Mouse (Mus musculus) MEL (cell line): Measurements from ENCODE around the gene Btnl6. TPM values are rescaled to one million over a fixed set of nuclear protein-coding genes. Genes with fewer than 3 reads are reported as not detected.

Experiments used
- DNase-seq: peaks from one replicate; pipeline ENCODE4 v3.0.0; 2011; ENCODE audit warnings: low read depth, low spot score
- H3K27ac ChIP-seq: 2 replicates; pipeline ENCODE4 v1.5.1; 2012; ENCODE audit warnings: low read depth, mild to moderate bottlenecking, control low read depth, low read length, moderate library complexity; ENCODE audit not compliant: control insufficient read depth
- H3K27me3 ChIP-seq, 2 experiments: fragments of 150-350 bp in 1 of 2; sonication (generic) in 1 of 2; 2 replicates each; pipeline ENCODE4 v1.6.1; 2012; ENCODE audit warnings: low read length in 2 of 2, mild to moderate bottlenecking in 2 of 2, improper control_type of control experiment in 1 of 2, moderate library complexity in 1 of 2; ENCODE audit not compliant: insufficient read depth in 2 of 2, control insufficient read depth in 1 of 2
- H3K36me3 ChIP-seq, 2 experiments: 2 replicates each; pipeline ENCODE4 v1.6.1; 2012 to 2014; ENCODE audit warnings: low read length in 2 of 2, improper control_type of control experiment in 1 of 2, inconsistent platforms in 1 of 2, mild to moderate bottlenecking in 1 of 2; ENCODE audit not compliant: insufficient read depth in 2 of 2, control insufficient read depth in 1 of 2
- H3K4me1 ChIP-seq, 2 experiments: fragments of 150-350 bp in 1 of 2; sonication (generic) in 1 of 2; 2 replicates each; pipeline ENCODE4 v1.6.1; 2012; ENCODE audit warnings: low read length in 2 of 2, improper control_type of control experiment in 1 of 2, mild to moderate bottlenecking in 1 of 2; ENCODE audit not compliant: insufficient read depth in 2 of 2, control insufficient read depth in 1 of 2
- H3K4me3 ChIP-seq, 2 experiments: fragments of 150-350 bp in 1 of 2; sonication (generic) in 1 of 2; 2 replicates each; pipeline ENCODE4 v1.5.1; 2012; ENCODE audit warnings: low read depth in 2 of 2, low read length in 2 of 2, mild to moderate bottlenecking in 2 of 2, moderate library complexity in 2 of 2, control low read depth in 1 of 2, improper control_type of control experiment in 1 of 2; ENCODE audit not compliant: control insufficient read depth in 1 of 2, insufficient read depth in 1 of 2
- H3K79me2 ChIP-seq: 2 replicates; pipeline ENCODE4 v1.6.1; 2012; ENCODE audit warnings: mild to moderate bottlenecking, low read length, moderate library complexity; ENCODE audit not compliant: control insufficient read depth, poor library complexity, insufficient read depth
- H3K9ac ChIP-seq: 2 replicates; pipeline ENCODE4 v1.6.1; 2012; ENCODE audit warnings: low read depth, mild to moderate bottlenecking, control low read depth, low read length, moderate library complexity; ENCODE audit not compliant: control insufficient read depth, poor library complexity, severe bottlenecking
- H3K9me3 ChIP-seq: fragments of 150-350 bp; sonication (generic); replicated peaks from 2 replicates; pipeline ENCODE4 v1.6.1; 2012; ENCODE audit warnings: mild to moderate bottlenecking, low read length, improper control_type of control experiment, moderate library complexity; ENCODE audit not compliant: insufficient read depth
- BHLHE40 ChIP-seq: IDR thresholded peaks from 2 replicates; pipeline ENCODE4 v1.6.1; 2012; ENCODE audit warnings: low read depth, mild to moderate bottlenecking, inconsistent platforms, low read length, improper control_type of control experiment, borderline replicate concordance
- ELF1 ChIP-seq: IDR thresholded peaks from 2 replicates; pipeline ENCODE4 v1.6.1; 2014; ENCODE audit warnings: low read depth, mild to moderate bottlenecking, inconsistent platforms, low read length, improper control_type of control experiment, moderate library complexity
- EP300 ChIP-seq, 2 experiments: IDR thresholded peaks; 2 replicates each; pipeline ENCODE4 v1.6.1; 2011; ENCODE audit warnings: improper control_type of control experiment in 2 of 2, low read length in 2 of 2, low read depth in 1 of 2, mild to moderate bottlenecking in 1 of 2
- GABPA ChIP-seq: IDR thresholded peaks from 2 replicates; pipeline ENCODE4 v1.6.1; 2012; ENCODE audit warnings: low read depth, mild to moderate bottlenecking, inconsistent platforms, low read length, improper control_type of control experiment, moderate library complexity
- GATA1 ChIP-seq: IDR thresholded peaks from 2 replicates; pipeline ENCODE4 v1.6.1; 2011; ENCODE audit warnings: low read depth, low read length, improper control_type of control experiment
- MAZ ChIP-seq: IDR thresholded peaks from 2 replicates; pipeline ENCODE4 v1.6.1; 2012; ENCODE audit warnings: low read depth, mild to moderate bottlenecking, inconsistent platforms, low read length, improper control_type of control experiment
- MYC ChIP-seq: IDR thresholded peaks from 2 replicates; pipeline ENCODE4 v1.6.1; 2011; ENCODE audit warnings: low read depth, mild to moderate bottlenecking, low read length, improper control_type of control experiment, moderate library complexity
- POLR2A ChIP-seq, 2 experiments: IDR thresholded peaks; 2 replicates each; pipeline ENCODE4 v1.6.1; 2011 to 2012; ENCODE audit warnings: low read length in 2 of 2, mild to moderate bottlenecking in 2 of 2, control low read depth in 1 of 2, improper control_type of control experiment in 1 of 2, low read depth in 1 of 2, moderate library complexity in 1 of 2; ENCODE audit not compliant: control insufficient read depth in 1 of 2, insufficient read depth in 1 of 2, poor library complexity in 1 of 2
- POLR2AphosphoS2 ChIP-seq: IDR thresholded peaks from 2 replicates; pipeline ENCODE4 v1.6.1; 2011; ENCODE audit warnings: low read length, improper control_type of control experiment
- RCOR1 ChIP-seq: IDR thresholded peaks from 2 replicates; pipeline ENCODE4 v1.6.1; 2012; ENCODE audit warnings: low read depth, mild to moderate bottlenecking, inconsistent platforms, low read length, improper control_type of control experiment
- TAL1 ChIP-seq: IDR thresholded peaks from 2 replicates; pipeline ENCODE4 v1.6.1; 2012; ENCODE audit warnings: mild to moderate bottlenecking, inconsistent platforms, low read length, moderate library complexity, mixed read lengths
- TBP ChIP-seq: IDR thresholded peaks from 2 replicates; pipeline ENCODE4 v1.8.0; 2011; ENCODE audit warnings: low read depth, low read length, improper control_type of control experiment
- UBTF ChIP-seq: IDR thresholded peaks from 2 replicates; pipeline ENCODE4 v1.6.1; 2012; ENCODE audit warnings: low read depth, mild to moderate bottlenecking, inconsistent platforms, low read length, improper control_type of control experiment, moderate library complexity, borderline replicate concordance; ENCODE audit not compliant: insufficient read depth
- ZC3H11A ChIP-seq: IDR thresholded peaks from 2 replicates; pipeline ENCODE4 v1.6.1; 2012; ENCODE audit warnings: low read depth, mild to moderate bottlenecking, inconsistent platforms, low read length, improper control_type of control experiment
- polyA plus RNA-seq, 2 experiments: library from polyadenylated mRNA; stranded (reverse) in 1 of 2; unstranded in 1 of 2; fragments of >175 nt in 1 of 2; fragments of >200 nt in 1 of 2; gene quantifications; 2 replicates each; pipeline versions ENCODE4 v1.2.1 to v1.2.4; 2012; ENCODE audit warnings: low replicate concordance in 2 of 2, low read depth in 1 of 2; ENCODE audit not compliant: insufficient read length in 2 of 2, insufficient read depth in 1 of 2, missing spikeins in 1 of 2
- total RNA-seq: library from RNA; depleted of rRNA; stranded (reverse); fragments of 300-350 nt; gene quantifications from 2 replicates; pipeline ENCODE4 v1.2.3, GENCODE M21; 2012; rRNA removed

Gene Btnl6
- total and polyA plus RNA-seq, 3 experiments: not detected

DNA sequence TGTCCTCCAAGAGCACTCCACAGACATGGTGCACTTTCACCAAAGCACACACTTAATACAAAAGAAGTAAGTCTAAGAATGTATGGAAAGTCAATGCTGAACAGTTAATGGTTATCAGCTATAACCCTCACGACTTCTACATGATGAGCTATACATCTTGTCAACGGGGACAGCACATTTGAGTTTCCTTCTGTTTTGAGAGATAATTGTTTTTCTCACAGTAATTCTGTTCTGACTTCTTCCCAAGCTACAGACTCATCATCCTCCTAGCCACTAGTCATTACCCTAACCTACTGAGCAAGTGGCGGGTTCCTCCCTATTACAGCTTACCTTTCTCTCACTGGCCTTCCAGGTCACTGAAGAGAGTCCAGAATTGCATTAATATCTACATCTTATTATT, 57.9 kb downstream of the Btnl6 start:
- Histone ChIP-seq H3K27me3 (peaks cover 2 to 4% of the 10 kb centered on the region in 2 experiments; a peak in 3 of 4 replicates), H3K79me2 (no peaks in the 10 kb centered on the region), H3K27ac (no peak overlapping the region), H3K9ac (no peak overlapping the region), H3K36me3 (0 out of 4 replicates have a peak, but pooled peaks cover 0 to 2% of the 10 kb centered on the region in 2 experiments), H3K4me3 (no peak overlapping the region), H3K4me1 (peaks cover 0 to 11% of the 10 kb centered on the region in 2 experiments; a peak in 2 of 4 replicates), H3K9me3 (no peaks in the 10 kb centered on the region)
- no peak for DNase-seq
- TF ChIP-seq GABPA (no peak), GATA1 (no peak), POLR2AphosphoS2 (no peak), RCOR1 (no peak), ELF1 (no peak), UBTF (no peak), BHLHE40 (no peak), ZC3H11A (no peak), EP300 (IDR thresholded peaks at IDR 0.05; ENCODE audit: low read depth in 1 of 2, low read length in 2 of 2) (no peak), TBP (no peak), MYC (no peak), MAZ (no peak), POLR2A (IDR thresholded peaks at IDR 0.05; ENCODE audit: control insufficient read depth in 1 of 2, insufficient read depth in 1 of 2, low read depth in 1 of 2, low read length in 2 of 2, poor library complexity in 1 of 2) (no peak), TAL1 (no peak; the same call in 1 of the 2 replicates)

Other genes starting within 250 kb of the Btnl6 start
- gene H2-Aa, start 229.5 kb downstream of the Btnl6 start, total RNA-seq: not detected in 2 replicates
- not detected for gene H2-Aa, start 229.5 kb downstream of the Btnl6 start, polyA plus RNA-seq
- gene H2-Eb1, start 211.5 kb downstream of the Btnl6 start, total RNA-seq: 0.15 TPM in 1 of 2 replicates, not detected in the other
- gene H2-Eb1, start 211.5 kb downstream of the Btnl6 start, polyA plus RNA-seq: under 1 TPM in 1 of 2 experiments, not detected in 1; 0.07 TPM
- gene H2-Eb2, start 191.7 kb downstream of the Btnl6 start, total RNA-seq: not detected in 2 replicates
- not detected for gene H2-Eb2, start 191.7 kb downstream of the Btnl6 start, polyA plus RNA-seq
- not detected in 2 replicates for gene Btnl2, start 162.5 kb downstream of the Btnl6 start, total RNA-seq
- not detected for gene Btnl2, start 162.5 kb downstream of the Btnl6 start, polyA plus RNA-seq
- not detected in 2 replicates for gene Btnl1, start 140.2 kb downstream of the Btnl6 start, total RNA-seq
- gene Btnl1, start 140.2 kb downstream of the Btnl6 start, polyA plus RNA-seq: under 1 TPM in 1 of 2 experiments, not detected in 1; 0.17 TPM
- not detected in 2 replicates for gene BC051142, start 118.5 kb downstream of the Btnl6 start, total RNA-seq
- gene BC051142, start 118.5 kb downstream of the Btnl6 start, polyA plus RNA-seq: under 1 TPM in 1 of 2 experiments, not detected in 1; 0.06 TPM
- gene Btnl4, start 40.0 kb downstream of the Btnl6 start, total RNA-seq: not detected in 2 replicates
- gene Btnl4, start 40.0 kb downstream of the Btnl6 start, polyA plus RNA-seq: not detected
- gene Notch4, start 46.9 kb upstream of the Btnl6 start, total RNA-seq: 0.10 and 0.15 TPM in 2 replicates
- 10 to 100 TPM in 1 of 2 experiments, under 1 TPM in 1; 0.33 to 21.9 TPM for gene Notch4, start 46.9 kb upstream of the Btnl6 start, polyA plus RNA-seq
- gene Gpsm3, start 72.5 kb upstream of the Btnl6 start, total RNA-seq: 10.6 and 12.0 TPM in 2 replicates
- 10 to 100 TPM in 1 of 2 experiments, not detected in 1; 37.8 TPM for gene Gpsm3, start 72.5 kb upstream of the Btnl6 start, polyA plus RNA-seq
- gene Pbx2, start 73.9 kb upstream of the Btnl6 start, total RNA-seq: 40.3 and 42.4 TPM in 2 replicates
- 10 to 100 TPM in 1 of 2 experiments, not detected in 1; 76.7 TPM for gene Pbx2, start 73.9 kb upstream of the Btnl6 start, polyA plus RNA-seq
- gene Ager, start 80.5 kb upstream of the Btnl6 start, total RNA-seq: 0.27 and 0.62 TPM in 2 replicates
- gene Ager, start 80.5 kb upstream of the Btnl6 start, polyA plus RNA-seq: 1 to 10 TPM in 1 of 2 experiments, not detected in 1; 3.7 TPM
- 23.5 and 24.8 TPM in 2 replicates for gene Rnf5, start 86.3 kb upstream of the Btnl6 start, total RNA-seq
- 10 to 100 TPM in 1 of 2 experiments, not detected in 1; 85.1 TPM for gene Rnf5, start 86.3 kb upstream of the Btnl6 start, polyA plus RNA-seq
- 81.5 and 85.2 TPM in 2 replicates for gene Agpat1, start 86.9 kb upstream of the Btnl6 start, total RNA-seq
- gene Agpat1, start 86.9 kb upstream of the Btnl6 start, polyA plus RNA-seq: 100 to 1,000 TPM in 1 of 2 experiments, not detected in 1; 153 TPM
- 0.56 and 0.89 TPM in 2 replicates for gene Egfl8, start 98.6 kb upstream of the Btnl6 start, total RNA-seq
- 1 to 10 TPM in 1 of 2 experiments, not detected in 1; 1.6 TPM for gene Egfl8, start 98.6 kb upstream of the Btnl6 start, polyA plus RNA-seq
- gene Ppt2, start 111.2 kb upstream of the Btnl6 start, total RNA-seq: 20.2 and 29.2 TPM in 2 replicates
- gene Ppt2, start 111.2 kb upstream of the Btnl6 start, polyA plus RNA-seq: 100 to 1,000 TPM in 1 of 2 experiments, 10 to 100 TPM in 1; 67.1 to 147 TPM
- not detected in 2 replicates for gene Prrt1, start 112.2 kb upstream of the Btnl6 start, total RNA-seq
- gene Prrt1, start 112.2 kb upstream of the Btnl6 start, polyA plus RNA-seq: 1 to 10 TPM in 1 of 2 experiments, not detected in 1; 1.0 TPM
- gene Fkbpl, start 127.4 kb upstream of the Btnl6 start, total RNA-seq: 4.4 and 7.0 TPM in 2 replicates
- 1 to 10 TPM in 1 of 2 experiments, not detected in 1; 6.4 TPM for gene Fkbpl, start 127.4 kb upstream of the Btnl6 start, polyA plus RNA-seq
- 39.6 and 45.3 TPM in 2 replicates for gene Atf6b, start 129.8 kb upstream of the Btnl6 start, total RNA-seq
- gene Atf6b, start 129.8 kb upstream of the Btnl6 start, polyA plus RNA-seq: 100 to 1,000 TPM in 1 of 2 experiments, not detected in 1; 101 TPM
- 0.16 and 0.27 TPM in 2 replicates for gene Tnxb, start 153.2 kb upstream of the Btnl6 start, total RNA-seq
- under 1 TPM in 1 of 2 experiments, not detected in 1; 0.28 TPM for gene Tnxb, start 153.2 kb upstream of the Btnl6 start, polyA plus RNA-seq
- 0.08 TPM in 1 of 2 replicates, not detected in the other for gene C4b, start 226.5 kb upstream of the Btnl6 start, total RNA-seq
- gene C4b, start 226.5 kb upstream of the Btnl6 start, polyA plus RNA-seq: under 1 TPM in 1 of 2 experiments, not detected in 1; 0.24 TPM